Mouse (Mus musculus): ENCODE measurements around the gene Dph1. TPM values are rescaled to one million over a fixed set of nuclear protein-coding genes. Genes with fewer than 3 reads are reported as not detected.
A peak's percentile ranks its signal among the peaks of the same experiment; 100 is the strongest.

The Dph1 gene
- total RNA-seq, 2 experiments from 2014 or later, result 30.7 to 31.4 TPM

- peak overlapping the region; percentile 44 for H3K4me3 ChIP-seq
- no peak for TF ChIP-seq CTCF (conservative IDR thresholded peaks at IDR 0.05)
- H3K27ac ChIP-seq, result peak overlapping the region; percentile 76
- DNase-seq (ENCODE audit: low spot score in 2 of 2), result no peak
Measured at GRCm38 (mm10) chr11:75214081-75214950, 23.3 kb upstream of the Dph1 start.

GRCm38 (mm10) chr11:75213372-75214080 lies 22.5 kb upstream of the Dph1 start:
- peak overlapping the region; percentile 76 for H3K27ac ChIP-seq
- DNase-seq (ENCODE audit: low spot score in 2 of 2), result no peak
- no peak for TF ChIP-seq CTCF (conservative IDR thresholded peaks at IDR 0.05)
- peak overlapping the region; percentile 44 for H3K4me3 ChIP-seq

GRCm38 (mm10) chr11:75212876-75213275 lies 21.8 kb upstream of the Dph1 start:
- Histone ChIP-seq H3K27ac (peak overlapping the region; percentile 62), H3K4me3 (no peak overlapping the region)
- no peak for DNase-seq (ENCODE audit: low spot score in 2 of 2)
- TF ChIP-seq CTCF (conservative IDR thresholded peaks at IDR 0.05), result no peak

GRCm38 (mm10) chr11:75212031-75212667 lies 21.1 kb upstream of the Dph1 start:
- Histone ChIP-seq H3K4me3 (no peak overlapping the region), H3K27ac (peak overlapping the region; percentile 88)
- TF ChIP-seq CTCF (conservative IDR thresholded peaks at IDR 0.05), result no peak
- DNase-seq (ENCODE audit: low spot score in 2 of 2), result no peak

GRCm38 (mm10) chr11:75210755-75211154 lies 19.7 kb upstream of the Dph1 start:
- no peak for TF ChIP-seq CTCF (conservative IDR thresholded peaks at IDR 0.05)
- DNase-seq (ENCODE audit: low spot score in 2 of 2), result no peak
- H3K4me3 ChIP-seq, result no peak overlapping the region
- peak overlapping the region; percentile 88; the same call in 1 of the 2 replicates for H3K27ac ChIP-seq

- no peak for DNase-seq (ENCODE audit: low spot score in 2 of 2)
- TF ChIP-seq CTCF (conservative IDR thresholded peaks at IDR 0.05), result no peak
- no peak overlapping the region for H3K4me3 ChIP-seq
- peak overlapping the region; percentile 88 for H3K27ac ChIP-seq
Measured at GRCm38 (mm10) chr11:75210093-75210492, 19.1 kb upstream of the Dph1 start.

- no peak for DNase-seq (ENCODE audit: low spot score in 2 of 2)
- Histone ChIP-seq H3K27ac (peak overlapping the region; percentile 88), H3K4me3 (no peak overlapping the region)
- TF ChIP-seq CTCF (conservative IDR thresholded peaks at IDR 0.05), result no peak
Measured at GRCm38 (mm10) chr11:75209363-75209762, 18.3 kb upstream of the Dph1 start.

GRCm38 (mm10) chr11:75206347-75206746 lies 15.3 kb upstream of the Dph1 start:
- Histone ChIP-seq H3K4me3 (no peak overlapping the region), H3K27ac (no peak overlapping the region)
- no peak for DNase-seq (ENCODE audit: low spot score in 2 of 2)
- TF ChIP-seq CTCF (conservative IDR thresholded peaks at IDR 0.05), result no peak

- Histone ChIP-seq H3K4me3 (no peak overlapping the region), H3K27ac (peak overlapping the region; percentile 43; the same call in 1 of the 2 replicates)
- TF ChIP-seq CTCF (conservative IDR thresholded peaks at IDR 0.05), result no peak
- no peak for DNase-seq (ENCODE audit: low spot score in 2 of 2)
Measured at GRCm38 (mm10) chr11:75204472-75204871, 13.4 kb upstream of the Dph1 start.

GRCm38 (mm10) chr11:75203926-75204325 lies 12.9 kb upstream of the Dph1 start:
- DNase-seq (ENCODE audit: low spot score in 2 of 2), result no peak
- Histone ChIP-seq H3K4me3 (no peak overlapping the region), H3K27ac (0 out of 2 replicates have a peak overlapping the region, but pooled peaks have one; percentile 32)
- TF ChIP-seq CTCF (conservative IDR thresholded peaks at IDR 0.05), result no peak

GRCm38 (mm10) chr11:75201721-75202120 lies 10.7 kb upstream of the Dph1 start:
- H3K27ac ChIP-seq, result peak overlapping the region; percentile 84
- TF ChIP-seq CTCF (conservative IDR thresholded peaks at IDR 0.05), result no peak
- H3K4me3 ChIP-seq, result no peak overlapping the region
- DNase-seq (ENCODE audit: low spot score in 2 of 2), result no peak

GRCm38 (mm10) chr11:75200935-75201334 lies 9.9 kb upstream of the Dph1 start:
- DNase-seq (ENCODE audit: low spot score in 2 of 2), result peak; percentile 69 to 76
- Histone ChIP-seq H3K27ac (peak overlapping the region; percentile 84), H3K4me3 (no peak overlapping the region)
- no peak for TF ChIP-seq CTCF (conservative IDR thresholded peaks at IDR 0.05)

GRCm38 (mm10) chr11:75199951-75200350 lies 8.9 kb upstream of the Dph1 start:
- DNase-seq (ENCODE audit: low spot score in 2 of 2), result no peak
- Histone ChIP-seq H3K4me3 (no peak overlapping the region), H3K27ac (peak overlapping the region; percentile 84)
- TF ChIP-seq CTCF (conservative IDR thresholded peaks at IDR 0.05), result no peak
